Mouse (Mus musculus): ENCODE data around the gene Lamc2. TPM values are rescaled to one million over a fixed set of nuclear protein-coding genes. Genes with fewer than 3 reads are reported as not detected.

Lamc2 gene
- total and polyA plus RNA-seq, 3 experiments = 0.03 to 0.04 TPM; not detected in 1

- DNase-seq (ENCODE audit: low read depth, low spot score) = no peak
- Histone ChIP-seq H3K4me1 (ENCODE audit: control insufficient read depth in 1 of 2, insufficient read depth in 2 of 2, low read length in 2 of 2) (no peaks in the 10 kb centered on the region), H3K9me3 (replicated peaks; ENCODE audit: insufficient read depth, low read length) (no peaks in the 10 kb centered on the region), H3K79me2 (ENCODE audit: control insufficient read depth, insufficient read depth, low read length, poor library complexity) (no peaks in the 10 kb centered on the region), H3K27ac (ENCODE audit: control insufficient read depth, low read depth, low read length) (no peak overlapping the region), H3K27me3 (ENCODE audit: control insufficient read depth in 1 of 2, insufficient read depth in 2 of 2, low read length in 2 of 2) (peaks cover 0 to 2% of the 10 kb centered on the region in 2 experiments; a peak in 2 of 4 replicates), H3K4me3 (ENCODE audit: control insufficient read depth in 1 of 2, insufficient read depth in 1 of 2, low read depth in 2 of 2, low read length in 2 of 2) (no peak overlapping the region), H3K9ac (ENCODE audit: control insufficient read depth, low read depth, low read length, poor library complexity, severe bottlenecking) (no peak overlapping the region), H3K36me3 (ENCODE audit: control insufficient read depth in 1 of 2, insufficient read depth in 2 of 2, low read length in 2 of 2) (peaks cover 0 to 1% of the 10 kb centered on the region in 2 experiments; a peak in 1 of 4 replicates)
- no peak for TF ChIP-seq BHLHE40 (IDR thresholded peaks at IDR 0.05; ENCODE audit: borderline replicate concordance, low read depth, low read length)
- no peak for TF ChIP-seq CTCF (IDR thresholded peaks at IDR 0.05 in 2 of 3, conservative IDR thresholded peaks at IDR 0.05 in 1 of 3; ENCODE audit: control insufficient read depth in 1 of 3, insufficient read depth in 1 of 3, low read depth in 2 of 3, low read length in 3 of 3, poor library complexity in 1 of 3, severe bottlenecking in 1 of 3)
Observed at GRCm38 (mm10) chr1:153216516-153216915, 30.3 kb upstream of the Lamc2 start.

- no peaks in the 10 kb centered on the region for H3K4me1 ChIP-seq (ENCODE audit: control insufficient read depth in 1 of 2, insufficient read depth in 2 of 2, low read length in 2 of 2)
- no peaks in the 10 kb centered on the region for H3K36me3 ChIP-seq (ENCODE audit: control insufficient read depth in 1 of 2, insufficient read depth in 2 of 2, low read length in 2 of 2)
- DNase-seq (ENCODE audit: low read depth, low spot score) = no peak
- no peak for TF ChIP-seq ELF1 (IDR thresholded peaks at IDR 0.05; ENCODE audit: low read depth, low read length)
- TF ChIP-seq CHD1 (IDR thresholded peaks at IDR 0.05; ENCODE audit: low read depth, low read length) = no peak
- no peak for TF ChIP-seq CTCF (IDR thresholded peaks at IDR 0.05 in 2 of 3, conservative IDR thresholded peaks at IDR 0.05 in 1 of 3; ENCODE audit: control insufficient read depth in 1 of 3, insufficient read depth in 1 of 3, low read depth in 2 of 3, low read length in 3 of 3, poor library complexity in 1 of 3, severe bottlenecking in 1 of 3)
- TF ChIP-seq GABPA (IDR thresholded peaks at IDR 0.05; ENCODE audit: low read depth, low read length) = no peak
- TF ChIP-seq NRF1 (IDR thresholded peaks at IDR 0.05; ENCODE audit: insufficient read depth, low read depth, low read length, poor library complexity, severe bottlenecking) = no peak
- no peak for TF ChIP-seq MYB (IDR thresholded peaks at IDR 0.05; ENCODE audit: low read depth, low read length)
- TF ChIP-seq UBTF (IDR thresholded peaks at IDR 0.05; ENCODE audit: borderline replicate concordance, insufficient read depth, low read depth, low read length) = no peak
- no peak for TF ChIP-seq SMC3 (IDR thresholded peaks at IDR 0.05; ENCODE audit: low read depth, low read length)
- no peak for TF ChIP-seq TBP (IDR thresholded peaks at IDR 0.05; ENCODE audit: low read depth, low read length)
- TF ChIP-seq POLR2AphosphoS5 (IDR thresholded peaks at IDR 0.05; ENCODE audit: borderline replicate concordance, low read depth, low read length) = no peak
- TF ChIP-seq RCOR1 (IDR thresholded peaks at IDR 0.05; ENCODE audit: low read depth, low read length) = no peak
- H3K27ac ChIP-seq (ENCODE audit: control insufficient read depth, low read depth, low read length) = no peak overlapping the region
- no peaks in the 10 kb centered on the region for H3K9me3 ChIP-seq (replicated peaks; ENCODE audit: insufficient read depth, low read length)
- no peaks in the 10 kb centered on the region for H3K79me2 ChIP-seq (ENCODE audit: control insufficient read depth, insufficient read depth, low read length, poor library complexity)
- H3K9ac ChIP-seq (ENCODE audit: control insufficient read depth, low read depth, low read length, poor library complexity, severe bottlenecking) = no peak overlapping the region
- no peak overlapping the region for H3K4me3 ChIP-seq (ENCODE audit: control insufficient read depth in 1 of 2, insufficient read depth in 1 of 2, low read depth in 2 of 2, low read length in 2 of 2)
- peaks cover 0 to 2% of the 10 kb centered on the region in 2 experiments; a peak in 2 of 4 replicates for H3K27me3 ChIP-seq (ENCODE audit: control insufficient read depth in 1 of 2, insufficient read depth in 2 of 2, low read length in 2 of 2)
Observed at GRCm38 (mm10) chr1:153215676-153216075, 29.4 kb upstream of the Lamc2 start.

GRCm38 (mm10) chr1:153210992-153211391 lies 24.7 kb upstream of the Lamc2 start:
- Histone ChIP-seq H3K9ac (ENCODE audit: control insufficient read depth, low read depth, low read length, poor library complexity, severe bottlenecking) (no peak overlapping the region), H3K36me3 (ENCODE audit: control insufficient read depth in 1 of 2, insufficient read depth in 2 of 2, low read length in 2 of 2) (no peaks in the 10 kb centered on the region), H3K27me3 (ENCODE audit: control insufficient read depth in 1 of 2, insufficient read depth in 2 of 2, low read length in 2 of 2) (peaks cover 0 to 6% of the 10 kb centered on the region in 2 experiments; a peak in 2 of 4 replicates), H3K9me3 (replicated peaks; ENCODE audit: insufficient read depth, low read length) (no peaks in the 10 kb centered on the region), H3K4me3 (ENCODE audit: control insufficient read depth in 1 of 2, insufficient read depth in 1 of 2, low read depth in 2 of 2, low read length in 2 of 2) (no peak overlapping the region), H3K79me2 (ENCODE audit: control insufficient read depth, insufficient read depth, low read length, poor library complexity) (no peaks in the 10 kb centered on the region), H3K27ac (ENCODE audit: control insufficient read depth, low read depth, low read length) (no peak overlapping the region), H3K4me1 (ENCODE audit: control insufficient read depth in 1 of 2, insufficient read depth in 2 of 2, low read length in 2 of 2) (no peaks in the 10 kb centered on the region)
- TF ChIP-seq ZNF384 (IDR thresholded peaks at IDR 0.05; ENCODE audit: low read depth, low read length) (no peak), GABPA (IDR thresholded peaks at IDR 0.05; ENCODE audit: low read depth, low read length) (no peak), BHLHE40 (IDR thresholded peaks at IDR 0.05; ENCODE audit: borderline replicate concordance, low read depth, low read length) (no peak), SMC3 (IDR thresholded peaks at IDR 0.05; ENCODE audit: low read depth, low read length) (no peak), POLR2AphosphoS2 (IDR thresholded peaks at IDR 0.05; ENCODE audit: low read length) (no peak), CHD1 (IDR thresholded peaks at IDR 0.05; ENCODE audit: low read depth, low read length) (no peak), JUND (IDR thresholded peaks at IDR 0.05; ENCODE audit: low read depth, low read length) (no peak), CHD2 (IDR thresholded peaks at IDR 0.05; ENCODE audit: low read length) (no peak), ZC3H11A (IDR thresholded peaks at IDR 0.05; ENCODE audit: low read depth, low read length) (no peak), MEF2A (IDR thresholded peaks at IDR 0.05; ENCODE audit: extremely low read depth, insufficient replicate concordance, low read depth, low read length, poor library complexity, severe bottlenecking) (no peak), RAD21 (IDR thresholded peaks at IDR 0.05; ENCODE audit: low read depth, low read length) (no peak), KAT2A (conservative IDR thresholded peaks at IDR 0.05; ENCODE audit: low read depth, low read length) (no peak), UBTF (IDR thresholded peaks at IDR 0.05; ENCODE audit: borderline replicate concordance, insufficient read depth, low read depth, low read length) (no peak), ZMIZ1 (IDR thresholded peaks at IDR 0.05; ENCODE audit: low read depth, low read length) (no peak), E2F4 (IDR thresholded peaks at IDR 0.05; ENCODE audit: borderline replicate concordance, low read depth, low read length) (no peak), ZKSCAN1 (IDR thresholded peaks at IDR 0.05; ENCODE audit: low read depth, low read length) (no peak), MAX (IDR thresholded peaks at IDR 0.05; ENCODE audit: low read length) (no peak), CTCF (IDR thresholded peaks at IDR 0.05 in 2 of 3, conservative IDR thresholded peaks at IDR 0.05 in 1 of 3; ENCODE audit: control insufficient read depth in 1 of 3, insufficient read depth in 1 of 3, low read depth in 2 of 3, low read length in 3 of 3, poor library complexity in 1 of 3, severe bottlenecking in 1 of 3) (no peak)
- DNase-seq (ENCODE audit: low read depth, low spot score) = no peak

Data from MEL (cell line).